Mouse (Mus musculus): ENCODE data around the gene Dhx8. TPM values are rescaled to one million over a fixed set of nuclear protein-coding genes. Genes with fewer than 3 reads are reported as not detected.

The Dhx8 gene
- 12.6 and 14.0 TPM in 2 replicates for polyA plus RNA-seq (2012; rRNA removed)

- DNase-seq (ENCODE audit: low read depth): peak; percentile 78
Measured at GRCm38 (mm10) chr11:101732518-101733440, at the start of gene Dhx8. Dhx8 (plus strand) TSS chr11:101732919.

- DNase-seq (ENCODE audit: low read depth): no peak
Measured at GRCm38 (mm10) chr11:101687351-101688301, 45.1 kb upstream of the Dhx8 start.

- no peak for DNase-seq (ENCODE audit: low read depth)
Measured at GRCm38 (mm10) chr11:101689701-101690113, 43.0 kb upstream of the Dhx8 start.

DNA sequence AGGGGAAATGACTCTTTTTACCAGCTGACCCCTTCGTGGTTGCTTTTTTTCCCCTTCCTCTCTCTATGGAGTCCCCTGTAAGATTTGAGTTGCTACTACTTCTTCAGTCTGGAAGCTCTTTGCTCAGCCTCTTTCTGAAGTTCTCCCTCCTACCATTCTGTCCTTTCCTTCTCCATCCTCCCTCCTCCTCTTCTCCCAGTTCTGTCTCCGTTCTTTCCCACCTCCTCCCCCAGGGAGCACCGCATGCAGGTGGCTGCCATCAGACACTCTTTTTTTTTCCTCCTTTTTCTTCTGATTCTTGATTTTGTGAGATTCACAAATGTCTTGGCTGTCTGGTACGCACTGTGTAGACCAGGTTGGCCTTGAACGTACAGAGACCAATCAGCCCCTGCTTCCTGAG lies 42.4 kb upstream of the Dhx8 start:
- DNase-seq (ENCODE audit: low read depth): no peak

DNA sequence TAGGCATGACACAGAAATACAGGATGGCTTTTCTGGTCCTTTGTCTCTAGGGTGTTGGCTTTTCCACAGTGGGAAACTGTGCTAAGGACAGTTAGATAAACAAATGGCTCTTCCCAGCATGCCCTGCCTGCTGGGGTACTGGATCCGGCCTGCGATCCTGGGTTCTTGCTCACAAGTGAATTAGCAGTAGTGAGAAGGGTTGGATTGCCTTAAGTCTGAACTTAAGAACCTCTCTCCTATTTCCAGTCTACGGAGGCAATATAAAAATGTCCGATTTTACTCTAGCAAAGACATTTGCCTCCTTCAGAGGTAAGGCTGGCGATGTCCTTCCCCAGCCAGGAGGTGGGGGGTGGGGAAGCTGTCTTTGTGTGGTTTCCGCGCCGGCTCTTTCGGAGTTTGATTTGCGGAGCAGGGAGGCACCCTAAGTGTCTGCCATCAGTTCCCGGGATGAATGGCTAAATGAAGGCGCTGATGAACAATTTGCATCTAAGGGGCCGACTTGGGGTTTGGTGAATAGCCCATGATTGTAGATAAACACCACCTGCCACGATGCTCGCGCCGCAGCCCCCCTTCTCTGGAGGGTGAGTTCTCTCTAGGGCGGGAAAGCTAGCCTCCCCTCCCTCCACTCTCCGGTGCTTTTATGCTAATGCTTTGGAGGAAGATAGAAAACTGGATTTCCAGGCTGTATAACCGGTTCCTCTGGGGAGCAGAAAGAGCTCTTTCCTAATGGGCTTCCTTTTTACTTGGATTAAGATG lies 36.6 kb upstream of the Dhx8 start:
- no peak for DNase-seq (ENCODE audit: low read depth)

DNA sequence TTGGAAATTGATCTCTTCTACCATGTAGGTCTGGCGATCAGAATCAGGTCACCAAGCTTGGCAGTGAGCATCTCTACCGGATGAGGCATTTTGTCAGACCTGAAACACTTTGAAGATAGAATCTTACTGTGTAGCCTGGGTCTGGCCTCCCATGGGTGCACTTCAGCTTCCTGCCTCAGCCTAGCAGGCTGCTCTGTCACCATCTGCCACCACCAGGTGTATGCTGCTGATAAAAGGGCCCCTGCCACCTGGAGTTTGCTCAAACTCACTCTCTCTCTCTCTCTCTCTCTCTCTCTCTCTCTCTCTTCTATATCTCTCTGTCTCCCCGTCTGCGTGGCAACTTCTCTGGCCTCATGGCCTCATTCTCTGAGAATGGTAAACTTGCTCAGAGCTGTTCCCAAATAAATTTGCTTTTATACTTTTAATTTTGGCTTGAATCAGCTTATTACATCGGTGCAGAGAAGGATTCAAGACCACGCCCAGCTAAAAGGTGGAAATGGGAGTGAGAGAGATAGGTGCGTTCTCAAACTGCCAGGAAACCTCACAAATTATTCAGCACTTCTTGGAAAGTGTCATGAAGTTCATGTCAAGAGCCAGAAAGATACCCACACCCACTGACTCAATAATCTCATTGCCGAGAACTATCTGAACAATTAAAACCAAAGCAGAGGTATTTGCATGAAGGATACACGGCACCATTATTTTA lies 35.4 kb upstream of the Dhx8 start:
- no peak for DNase-seq (ENCODE audit: low read depth)

DNA sequence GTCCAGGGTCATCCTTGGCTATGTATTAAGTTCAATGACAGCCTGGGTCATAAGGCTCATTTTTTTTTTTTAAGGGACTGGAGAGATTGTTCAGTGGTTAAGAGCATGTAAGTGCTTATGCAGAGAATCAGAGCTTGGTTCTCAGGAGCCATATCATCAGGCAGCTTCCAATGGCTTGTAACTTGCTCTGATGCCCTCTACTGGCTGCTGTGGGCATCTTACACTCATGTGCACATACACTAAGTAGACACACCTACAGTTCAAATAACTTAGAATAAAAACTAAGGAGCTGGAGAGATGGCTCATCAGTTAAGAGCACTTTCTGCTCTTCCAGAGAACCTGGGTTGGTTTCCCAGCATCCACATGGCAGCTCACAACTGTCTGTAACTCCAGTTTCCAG lies 34.6 kb upstream of the Dhx8 start:
- no peak for DNase-seq (ENCODE audit: low read depth)

GRCm38 (mm10) chr11:101699556-101699955 lies 33.2 kb upstream of the Dhx8 start:
- DNase-seq (ENCODE audit: low read depth): no peak

DNA sequence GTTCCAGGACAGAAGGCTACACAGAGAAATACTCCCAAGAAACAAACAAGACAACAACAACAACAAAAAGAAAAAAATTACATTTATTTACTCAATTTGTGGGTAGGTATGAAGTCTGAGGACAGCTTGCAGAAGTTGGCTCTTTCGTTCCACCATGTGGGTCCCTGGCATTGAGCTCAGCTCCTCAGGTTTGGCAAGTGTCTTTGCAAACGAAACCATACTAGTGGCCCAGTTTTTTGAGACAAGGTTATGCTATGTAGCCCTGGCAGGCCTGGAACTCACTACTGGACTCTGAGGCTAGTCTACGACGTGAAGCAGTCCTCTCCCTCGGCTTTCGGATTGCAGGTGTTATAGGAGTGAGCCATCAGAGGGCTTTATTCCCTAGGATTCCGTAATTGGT lies 32.7 kb upstream of the Dhx8 start:
- DNase-seq (ENCODE audit: low read depth): no peak

DNA sequence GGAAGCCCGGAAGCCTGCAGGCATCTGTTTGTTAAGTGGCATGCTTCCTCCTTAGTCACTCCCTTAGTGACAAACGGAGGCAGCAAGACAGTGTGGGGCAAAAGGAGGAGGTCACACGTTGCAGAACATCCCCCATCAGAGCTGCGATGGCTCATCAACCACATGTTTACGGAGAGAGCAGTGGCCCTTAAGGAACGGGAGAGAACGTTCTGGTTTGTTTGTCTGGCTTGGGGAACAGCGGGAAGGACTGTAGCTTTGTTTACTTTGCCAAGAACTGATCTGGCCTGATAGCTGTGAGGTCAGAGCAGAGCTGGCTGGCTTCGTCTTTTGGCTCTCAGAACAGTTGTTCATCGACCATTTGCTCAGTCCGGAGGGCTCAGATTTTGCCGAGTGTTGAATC lies 32.3 kb upstream of the Dhx8 start:
- DNase-seq (ENCODE audit: low read depth): no peak

GRCm38 (mm10) chr11:101704081-101704480 lies 28.6 kb upstream of the Dhx8 start:
- no peak for DNase-seq (ENCODE audit: low read depth)

DNA sequence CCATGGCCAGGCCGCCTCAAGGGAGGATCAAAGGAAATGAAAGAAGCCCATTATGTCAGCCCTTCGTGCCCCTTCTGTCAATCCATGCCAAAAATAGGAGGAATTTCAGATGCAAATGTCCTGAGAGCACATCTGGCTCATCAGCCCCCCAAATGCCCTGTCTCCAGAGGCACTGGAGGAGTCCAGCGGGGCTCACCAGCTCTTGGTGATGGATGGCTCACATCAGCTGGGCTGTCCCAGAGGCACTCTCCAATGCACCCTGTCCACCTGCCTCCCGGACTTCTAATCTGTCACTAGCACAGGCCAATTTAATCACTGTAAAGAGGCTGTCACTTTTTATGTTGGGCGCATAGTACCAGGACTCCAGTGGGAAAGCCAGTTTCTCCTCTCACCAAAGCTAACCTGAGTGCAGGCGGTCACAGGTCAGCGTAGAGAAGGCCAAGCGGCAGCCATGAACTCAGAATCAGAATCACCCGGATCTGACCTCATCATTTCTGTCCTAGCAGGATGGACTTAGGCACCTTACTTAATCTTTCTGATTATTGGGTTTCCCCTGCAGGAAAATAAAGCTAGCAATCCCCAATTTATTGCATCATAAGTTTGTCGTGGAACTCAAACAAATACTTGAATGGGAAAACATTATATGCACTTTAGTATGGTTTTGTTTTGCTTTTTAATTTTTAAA lies 25.8 kb upstream of the Dhx8 start:
- no peak for DNase-seq (ENCODE audit: low read depth)

GRCm38 (mm10) chr11:101708482-101708881 lies 24.2 kb upstream of the Dhx8 start:
- no peak for DNase-seq (ENCODE audit: low read depth)

GRCm38 (mm10) chr11:101712811-101713210 lies 19.9 kb upstream of the Dhx8 start:
- no peak for DNase-seq (ENCODE audit: low read depth)

DNA sequence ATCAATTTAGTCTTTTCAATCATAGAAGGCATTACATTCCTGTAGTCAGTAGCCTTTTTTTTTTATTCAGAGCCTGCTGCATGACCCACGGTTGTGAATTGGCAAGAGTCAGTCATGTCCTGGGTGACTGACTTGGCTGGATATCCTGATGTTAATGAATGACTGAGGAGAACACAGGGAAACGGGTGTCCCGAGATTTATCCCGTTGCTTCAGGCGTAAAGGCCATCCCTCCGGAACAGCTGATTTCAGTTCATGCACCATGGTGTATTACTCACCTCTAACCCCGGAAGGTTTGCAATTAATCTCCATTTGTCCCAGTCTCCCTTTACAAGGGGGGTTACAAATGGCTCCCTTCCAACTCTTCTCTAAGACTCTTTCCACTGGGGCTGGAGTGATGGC lies 18.7 kb upstream of the Dhx8 start:
- no peak for DNase-seq (ENCODE audit: low read depth)

GRCm38 (mm10) chr11:101718324-101718723 lies 14.4 kb upstream of the Dhx8 start:
- no peak for DNase-seq (ENCODE audit: low read depth)

- DNase-seq (ENCODE audit: low read depth): no peak
Measured at GRCm38 (mm10) chr11:101719986-101720520, 12.7 kb upstream of the Dhx8 start.

- no peak for DNase-seq (ENCODE audit: low read depth)
Measured at GRCm38 (mm10) chr11:101725043-101725442, 7.7 kb upstream of the Dhx8 start.

- no peak for DNase-seq (ENCODE audit: low read depth)
Measured at GRCm38 (mm10) chr11:101726765-101727164, 6.0 kb upstream of the Dhx8 start.

GRCm38 (mm10) chr11:101729308-101729707 lies 3.4 kb upstream of the Dhx8 start:
- DNase-seq (ENCODE audit: low read depth): no peak
